Mouse (Mus musculus) heart, adult 2 months (tissue): Measurements from ENCODE around the gene Tob1.

Source experiments
- CTCF ChIP-seq: fragments of 200-600 bp; IDR thresholded peaks from 2 replicates; pipeline ENCODE4 v1.8.1; 2022; ENCODE audit warnings: antibody characterized with exemption, mild to moderate bottlenecking, moderate library complexity
- EP300 ChIP-seq: fragments of 200-500 bp; IDR thresholded peaks from 2 replicates; pipeline ENCODE4 v1.6.1; 2011; ENCODE audit warnings: low read depth, low read length, control low read depth; ENCODE audit not compliant: insufficient read depth
- POLR2A ChIP-seq: fragments of 200-500 bp; IDR thresholded peaks from 2 replicates; pipeline ENCODE4 v1.6.1; 2011; ENCODE audit warnings: mild to moderate bottlenecking, low read depth, low read length, control low read depth; ENCODE audit not compliant: insufficient read depth

DNA sequence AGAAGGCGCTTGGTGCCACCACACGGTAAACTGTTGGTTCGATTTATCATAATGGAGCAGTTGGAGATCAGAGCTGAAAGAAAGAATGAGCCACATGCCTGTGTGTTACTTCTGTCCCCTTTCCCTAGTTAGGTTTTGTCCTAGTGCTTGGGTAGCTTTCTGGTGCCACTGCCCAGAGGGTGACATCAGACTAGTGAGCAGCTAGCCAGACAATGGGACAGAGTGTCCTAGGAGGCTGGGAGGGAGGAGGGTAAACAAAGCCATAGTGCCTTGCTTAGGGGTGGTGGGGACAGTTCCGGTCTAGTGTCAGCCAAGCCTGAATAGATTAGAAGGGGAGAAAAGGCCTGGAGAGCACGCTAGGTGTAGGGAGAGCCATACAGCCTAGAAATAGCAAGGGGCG, 22.2 kb downstream of the Tob1 start:
- TF ChIP-seq POLR2A: no peak
- TF ChIP-seq CTCF: no peak
- TF ChIP-seq EP300: peak; percentile 95
